Mouse (Mus musculus): Measurements from ENCODE around the gene Ice2.

- TF ChIP-seq CTCF (IDR thresholded peaks at IDR 0.05; ENCODE audit: low read depth, low read length) (no peak), GATA1 (IDR thresholded peaks at IDR 0.05; ENCODE audit: borderline replicate concordance, low read length) (no peak), POLR2AphosphoS5 (IDR thresholded peaks at IDR 0.05; ENCODE audit: insufficient replicate concordance, low read depth, low read length) (no peak), TAL1 (conservative IDR thresholded peaks at IDR 0.05; ENCODE audit: low read depth, low read length) (no peak), GATA2 (IDR thresholded peaks at IDR 0.05; ENCODE audit: borderline replicate concordance, low read depth, low read length) (no peak)
Observed at GRCm38 (mm10) chr9:69376982-69377653, 20.6 kb upstream of the Ice2 start.
